Mouse (Mus musculus) C2C12 (cell line): ENCODE results near the gene Krt10.

ENCODE experiments used
- CEBPB ChIP-seq: IDR thresholded peaks from one replicate; pipeline ENCODE4 v1.6.1; 2011; ENCODE audit warnings: low read depth, mild to moderate bottlenecking, control low read depth, moderate library complexity
- CTCF ChIP-seq: IDR thresholded peaks from one replicate; pipeline ENCODE4 v1.5.1; 2011; ENCODE audit not compliant: control insufficient read depth, insufficient read depth, insufficient read length
- MAX ChIP-seq: IDR thresholded peaks from one replicate; pipeline ENCODE4 v1.6.1; 2011; ENCODE audit warnings: mild to moderate bottlenecking, control low read depth
- MYOD1 ChIP-seq: IDR thresholded peaks from one replicate; pipeline ENCODE4 v1.6.1; 2011; ENCODE audit warnings: low read depth; ENCODE audit not compliant: control insufficient read depth, insufficient read length
- USF1 ChIP-seq: IDR thresholded peaks from one replicate; pipeline ENCODE4 v1.6.1; 2011; ENCODE audit warnings: low read depth, mild to moderate bottlenecking, control low read depth, moderate library complexity

DNA sequence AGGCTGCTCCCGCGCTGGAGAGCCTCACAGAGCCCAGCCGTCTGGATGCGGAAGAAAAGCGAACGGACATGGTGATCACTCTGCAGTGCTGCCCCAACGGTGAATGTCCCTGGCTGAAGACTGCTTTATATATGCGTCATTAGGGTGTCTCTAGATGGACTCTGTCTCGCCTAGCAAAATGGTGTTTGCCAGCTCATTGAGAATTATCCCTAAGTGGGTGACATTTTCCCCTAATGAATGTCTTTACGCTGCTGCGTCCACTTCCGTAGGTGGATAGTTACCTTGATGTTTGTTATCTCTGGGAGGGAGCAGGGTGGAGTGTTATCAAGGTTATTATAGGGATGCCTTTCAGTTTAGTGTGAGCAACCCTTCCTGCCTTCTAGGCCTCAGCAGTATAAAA lies 38.2 kb downstream of the Krt10 start, which contains the start of gene Krt27:
- no peak for TF ChIP-seq CTCF
- no peak for TF ChIP-seq USF1
- no peak for TF ChIP-seq MAX
- no peak for TF ChIP-seq MYOD1
- no peak for TF ChIP-seq CEBPB
